In the genomic region with DNA sequence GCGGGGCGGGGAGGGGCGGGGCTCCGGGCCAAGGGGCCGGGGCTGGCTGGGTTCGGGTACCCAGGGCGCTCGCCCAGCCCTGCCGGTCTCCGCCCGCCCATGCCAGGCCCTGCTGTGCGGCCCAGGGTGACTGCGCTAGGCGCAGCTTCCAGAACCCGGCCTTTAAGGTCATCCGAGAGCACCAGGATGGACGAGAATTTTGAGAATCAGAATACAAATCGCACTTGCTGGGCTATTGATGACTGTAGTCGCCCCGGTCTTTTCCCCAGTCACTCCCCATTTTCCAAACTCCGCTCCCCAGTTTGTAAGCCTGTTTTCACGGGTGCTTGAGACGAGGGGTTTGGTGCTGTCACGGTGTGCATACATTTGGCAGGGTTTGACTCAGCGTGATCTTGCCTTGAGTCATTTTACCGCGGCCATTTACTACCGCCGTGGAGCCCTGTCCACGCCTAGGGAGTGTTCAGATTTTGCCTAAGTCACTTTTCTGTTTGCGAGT, we compare ENCODE assay signal across 9 mouse cellular contexts. TPM values are rescaled to one million over a fixed set of nuclear protein-coding genes. Genes with fewer than 3 reads are reported as not detected.
DNase-seq lines count a peak whose midpoint lies in the region; ATAC-seq and TF ChIP-seq lines count a peak whose summit lies in the region.
"Had no signal": no experiment of that assay in that cellular context is flagged by ENCODE, and none has a peak within 500 bp of the region (broad histone marks: within the 10 kb centered on the region; RNA-seq: fewer than 3 reads in every experiment).

No protein-coding gene starts in this region.

- H3K4me3 ChIP-seq in left cerebral cortex, adult 2 months: peak overlapping the region; percentile 91
- peak overlapping the region; percentile 91 for H3K4me3 ChIP-seq in embryonic fibroblast, embryonic 13.5 days (ENCODE audit: insufficient read depth, low read length)
- H3K4me3 ChIP-seq in limb, embryonic 12.5 days (replicated peaks): peak overlapping the region; percentile 80
- peak overlapping the region; percentile 69 for H3K4me3 ChIP-seq in neural tube, embryonic 14.5 days (ENCODE audit: low read depth, low read length)

- H3K36me3 ChIP-seq in limb, embryonic 12.5 days: peaks cover 33% of the 10 kb centered on the region
- peaks cover 21% of the 10 kb centered on the region for H3K36me3 ChIP-seq in neural tube, embryonic 14.5 days (ENCODE audit: control insufficient read depth, insufficient read depth, low read length)

- POLR2A ChIA-PET in Patski (lab: Charles Lee): interaction anchor here (1.7 kb wide), 1 partner anchor 59 kb away, joined by 3 read pairs; no protein-coding TSS in a partner anchor

- peaks cover 21% of the 10 kb centered on the region for H3K27me3 ChIP-seq in Patski
- H3K27me3 ChIP-seq in limb, embryonic 12.5 days: no peaks in the 10 kb centered on the region
- no peaks in the 10 kb centered on the region for H3K27me3 ChIP-seq in neural tube, embryonic 14.5 days (ENCODE audit: control insufficient read depth, insufficient read depth, low read length)

- H3K9ac ChIP-seq in limb, embryonic 12.5 days (replicated peaks): peak overlapping the region; percentile 79
- peak overlapping the region; percentile 78 for H3K9ac ChIP-seq in neural tube, embryonic 14.5 days (replicated peaks; ENCODE audit: low read depth, low read length)

- CTCF ChIA-PET in Patski (lab: Charles Lee): interaction anchor here (0.7 kb wide), 1 partner anchor 12 kb away, joined by 3 read pairs; no protein-coding TSS in a partner anchor

- TF ChIP-seq POLR2A in embryonic fibroblast, embryonic 13.5 days (IDR thresholded peaks at IDR 0.05; ENCODE audit: low read depth, low read length): no peak

- ATAC-seq in Patski: peak; percentile 80
- ATAC-seq in limb, embryonic 12.5 days (ENCODE audit: insufficient number of reproducible peaks, insufficient read depth, low FRiP score, low TSS enrichment, low read depth): peak; percentile 93
- ATAC-seq in neural tube, embryonic 14.5 days (ENCODE audit: low read depth): peak; percentile 92

- peak overlapping the region; percentile 57 for H3K4me2 ChIP-seq in limb, embryonic 12.5 days
- peak overlapping the region; percentile 60 for H3K4me2 ChIP-seq in neural tube, embryonic 14.5 days (ENCODE audit: low read depth, low read length)

- peaks cover 3% of the 10 kb centered on the region; the same call in 1 of the 2 replicates for H3K4me1 ChIP-seq in embryonic fibroblast, embryonic 13.5 days (ENCODE audit: control insufficient read depth, insufficient read depth, low read length)
- H3K4me1 ChIP-seq in limb, embryonic 12.5 days (replicated peaks): peaks cover 4% of the 10 kb centered on the region
- H3K4me1 ChIP-seq in neural tube, embryonic 14.5 days (ENCODE audit: control insufficient read depth, insufficient read depth, low read length): peaks cover 8% of the 10 kb centered on the region

- no peak for DNase-seq in left cerebral cortex, adult 2 months (ENCODE audit: extremely low spot score in 1 of 2, low spot score in 2 of 2)
- DNase-seq in left cerebral cortex, adult 11 months (ENCODE audit: low spot score): no peak
- DNase-seq in Patski (ENCODE audit: low read depth, low spot score): no peak
- DNase-seq in thymus, postnatal 36 days: no peak
- DNase-seq in layer of hippocampus, postnatal 14 days (ENCODE audit: low spot score in 2 of 2): no peak

- H3K27ac ChIP-seq in left cerebral cortex, adult 2 months: peak overlapping the region; percentile 86
- peak overlapping the region; percentile 80 for H3K27ac ChIP-seq in embryonic fibroblast, embryonic 13.5 days (ENCODE audit: insufficient read depth, low read length)
- peak overlapping the region; percentile 80 for H3K27ac ChIP-seq in limb, embryonic 12.5 days
- H3K27ac ChIP-seq in neural tube, embryonic 14.5 days (ENCODE audit: low read depth, low read length): peak overlapping the region; percentile 84

- in situ Hi-C loops in Patski (cut with MboI; ENCODE audit: low pct_unique_long_range_greater_than_20kb): loop anchor here (5.0 kb wide), 1 partner anchor 51 kb away; no protein-coding TSS in a partner anchor

- no peaks in the 10 kb centered on the region for H3K9me3 ChIP-seq in limb, embryonic 12.5 days
- no peaks in the 10 kb centered on the region for H3K9me3 ChIP-seq in neural tube, embryonic 14.5 days (ENCODE audit: control insufficient read depth, low read length)

- intact Hi-C loops in left cerebral cortex, adult 2 months (cut with DNase I): loop anchor here (5.0 kb wide), 2 partner anchors 206 to 321 kb away; partner anchors contain the start of genes Dcbld2 and St3gal6

- WGBS in limb, embryonic 12.5 days: under 1% methylated on average over 23 of the region's 31 CpGs
- WGBS in neural tube, embryonic 14.5 days: under 1% methylated on average over 31 of the region's 31 CpGs

- no peak for TF ChIP-seq CTCF in left cerebral cortex, adult 2 months (IDR thresholded peaks at IDR 0.05)
- no peak for TF ChIP-seq CTCF in Patski (IDR thresholded peaks at IDR 0.05)
- no peak for TF ChIP-seq CTCF in embryonic fibroblast, embryonic 13.5 days (IDR thresholded peaks at IDR 0.05; ENCODE audit: borderline replicate concordance, insufficient read depth, low read length)

RNA-seq across cellular contexts. Expression of gene Cldnd1, which starts 0.5 kb away (rescaled TPM):
- total RNA-seq in left cerebral cortex, adult 2 months (2021): 10 to 100 TPM; 95.5 to 97.5 TPM
- polyA plus RNA-seq in Patski (2021): 70.1 TPM
- 98.1 and 112 TPM in 2 replicates for polyA plus RNA-seq in embryonic fibroblast, embryonic 13.5 days (2011; ENCODE audit: insufficient read length, low read depth, missing spikeins)
- 105 and 119 TPM in 2 replicates for polyA plus RNA-seq in limb, embryonic 12.5 days (2016; fragmentation: Nextera tagmentation; extraction: Ambion mirVana)
- 146 and 147 TPM in 2 replicates for polyA plus RNA-seq in neural tube, embryonic 14.5 days (2014; fragmentation: Nextera tagmentation; extraction: Ambion mirVana)
- 10 to 100 TPM; 87.9 to 98.7 TPM for total RNA-seq in layer of hippocampus, postnatal 14 days (2021)

RNA-seq across cellular contexts. Expression of gene Gpr15, which starts 9.4 kb away (rescaled TPM):
- not detected for total RNA-seq in left cerebral cortex, adult 2 months (2021)
- polyA plus RNA-seq in Patski (2021): not detected
- polyA plus RNA-seq in embryonic fibroblast, embryonic 13.5 days (2011; ENCODE audit: insufficient read length, low read depth, missing spikeins): not detected in 2 replicates
- polyA plus RNA-seq in limb, embryonic 12.5 days (2016; fragmentation: Nextera tagmentation; extraction: Ambion mirVana): not detected in 2 replicates
- polyA plus RNA-seq in neural tube, embryonic 14.5 days (2014; fragmentation: Nextera tagmentation; extraction: Ambion mirVana): 0.21 TPM in 1 of 2 replicates, not detected in the other
- not detected for total RNA-seq in layer of hippocampus, postnatal 14 days (2021)
- total RNA-seq: left cerebral cortex, postnatal 14 days had no signal

RNA-seq across cellular contexts. Expression of gene Olfr172, which starts 34.8 kb away (rescaled TPM):
- not detected for total RNA-seq in left cerebral cortex, adult 2 months (2021)
- polyA plus RNA-seq in Patski (2021): not detected
- polyA plus RNA-seq in embryonic fibroblast, embryonic 13.5 days (2011; ENCODE audit: insufficient read length, low read depth, missing spikeins): not detected in 2 replicates
- not detected in 2 replicates for polyA plus RNA-seq in limb, embryonic 12.5 days (2016; fragmentation: Nextera tagmentation; extraction: Ambion mirVana)
- polyA plus RNA-seq in neural tube, embryonic 14.5 days (2014; fragmentation: Nextera tagmentation; extraction: Ambion mirVana): not detected in 2 replicates
- not detected for total RNA-seq in layer of hippocampus, postnatal 14 days (2021)
- total RNA-seq: left cerebral cortex, postnatal 14 days had no signal

RNA-seq across cellular contexts. Expression of gene Cpox, which starts 58.1 kb away (rescaled TPM):
- total RNA-seq in left cerebral cortex, adult 2 months (2021): 10 to 100 TPM; 35.5 to 37.5 TPM
- polyA plus RNA-seq in Patski (2021): 27.3 TPM
- polyA plus RNA-seq in embryonic fibroblast, embryonic 13.5 days (2011; ENCODE audit: insufficient read length, low read depth, missing spikeins): 30.4 and 33.2 TPM in 2 replicates
- polyA plus RNA-seq in limb, embryonic 12.5 days (2016; fragmentation: Nextera tagmentation; extraction: Ambion mirVana): 23.0 and 23.4 TPM in 2 replicates
- polyA plus RNA-seq in neural tube, embryonic 14.5 days (2014; fragmentation: Nextera tagmentation; extraction: Ambion mirVana): 16.5 and 17.0 TPM in 2 replicates
- total RNA-seq in layer of hippocampus, postnatal 14 days (2021): 10 to 100 TPM; 45.4 to 53.0 TPM
